Mouse (Mus musculus) right cerebral cortex, adult 18-20 months (tissue): ENCODE measurements around the gene Ttc39a.
"Not testable (repeated sequence)": the region's sequence is repeated elsewhere in the genome, so short reads cannot be mapped to it uniquely, and the experiment has no call there.

Experiments used
- DNase-seq: peaks from one replicate; pipeline ENCODE4 v3.0.0; 2022; ENCODE audit warnings: mixed read lengths

The Ttc39a gene

GRCm38 (mm10) chr4:109406486-109407175, at the start of gene Ttc39a:
Gene Ttc39a (plus strand): TSS chr4:109406623.
- peak; percentile 19 for DNase-seq

GRCm38 (mm10) chr4:109378107-109378506, 28.3 kb upstream of the Ttc39a start:
- no peak for DNase-seq

GRCm38 (mm10) chr4:109382457-109382856, 24.0 kb upstream of the Ttc39a start:
- DNase-seq = no peak

- no peak for DNase-seq
These were observed 20.8 kb upstream of the Ttc39a start for GRCm38 (mm10) chr4:109385599-109385998.

GRCm38 (mm10) chr4:109393229-109393779, 13.1 kb upstream of the Ttc39a start:
- no peak for DNase-seq

GRCm38 (mm10) chr4:109393902-109394301, 12.5 kb upstream of the Ttc39a start:
- no peak for DNase-seq

- DNase-seq = no peak
These were observed 11.9 kb upstream of the Ttc39a start for GRCm38 (mm10) chr4:109394314-109395074.

GRCm38 (mm10) chr4:109400366-109400980, 6.0 kb upstream of the Ttc39a start:
- no peak for DNase-seq

- no peak for DNase-seq
These were observed 5.2 kb upstream of the Ttc39a start for GRCm38 (mm10) chr4:109401176-109401689.

- DNase-seq = not testable (repeated sequence)
These were observed 1.5 kb upstream of the Ttc39a start for GRCm38 (mm10) chr4:109404908-109405307.

GRCm38 (mm10) chr4:109405415-109405814, 1.0 kb upstream of the Ttc39a start:
- no peak for DNase-seq

GRCm38 (mm10) chr4:109406054-109406485, 353 bp upstream of the Ttc39a start:
- DNase-seq = peak; percentile 68

GRCm38 (mm10) chr4:109407176-109407520, 725 bp downstream of the Ttc39a start:
- no peak for DNase-seq

- DNase-seq = no peak
These were observed 1.5 kb downstream of the Ttc39a start for GRCm38 (mm10) chr4:109407701-109408485.

- DNase-seq = no peak
These were observed 4.4 kb downstream of the Ttc39a start for GRCm38 (mm10) chr4:109410681-109411376.

GRCm38 (mm10) chr4:109411377-109411967, 5.0 kb downstream of the Ttc39a start:
- no peak for DNase-seq

- no peak for DNase-seq
These were observed 5.8 kb downstream of the Ttc39a start for GRCm38 (mm10) chr4:109412233-109412632.

- no peak for DNase-seq
These were observed 11.6 kb downstream of the Ttc39a start for GRCm38 (mm10) chr4:109417998-109418397.

- DNase-seq = no peak
These were observed 12.6 kb downstream of the Ttc39a start for GRCm38 (mm10) chr4:109419017-109419416.

GRCm38 (mm10) chr4:109419563-109419962, 13.1 kb downstream of the Ttc39a start:
- no peak for DNase-seq

GRCm38 (mm10) chr4:109420138-109420795, 13.8 kb downstream of the Ttc39a start:
- no peak for DNase-seq
